Mouse (Mus musculus) C2C12 (cell line): ENCODE measurements around the gene Ttc41.

Experiments
- CTCF ChIP-seq: IDR thresholded peaks from one replicate; pipeline ENCODE4 v1.5.1; 2011; ENCODE audit not compliant: control insufficient read depth, insufficient read depth, insufficient read length
- FOSL1 ChIP-seq: IDR thresholded peaks from one replicate; pipeline ENCODE4 v1.8.0; 2011; ENCODE audit warnings: mild to moderate bottlenecking, low read length; ENCODE audit not compliant: poor library complexity, insufficient read depth, severe bottlenecking
- MAX ChIP-seq: IDR thresholded peaks from one replicate; pipeline ENCODE4 v1.6.1; 2011; ENCODE audit warnings: mild to moderate bottlenecking, control low read depth
- MYOD1 ChIP-seq: IDR thresholded peaks from one replicate; pipeline ENCODE4 v1.6.1; 2011; ENCODE audit warnings: low read depth; ENCODE audit not compliant: control insufficient read depth, insufficient read length
- MYOG ChIP-seq: IDR thresholded peaks from one replicate; pipeline ENCODE4 v1.6.1; 2011; ENCODE audit not compliant: control insufficient read depth, insufficient read length; ENCODE audit errors: extremely low read depth
- USF1 ChIP-seq: IDR thresholded peaks from one replicate; pipeline ENCODE4 v1.6.1; 2011; ENCODE audit warnings: low read depth, mild to moderate bottlenecking, control low read depth, moderate library complexity

GRCm38 (mm10) chr10:86761236-86761635 is 55.6 kb downstream of the Ttc41 start:
- TF ChIP-seq FOSL1 (no peak), CTCF (no peak), MAX (no peak), USF1 (no peak), MYOG (no peak), MYOD1 (no peak)
